Mouse (Mus musculus) heart, postnatal 36 days (tissue): ENCODE data around the gene 4930415O20Rik. TPM values are rescaled to one million over a fixed set of nuclear protein-coding genes. Genes with fewer than 3 reads are reported as not detected.
"Not testable (repeated sequence)": the region's sequence is repeated elsewhere in the genome, so short reads cannot be mapped to it uniquely, and the experiment has no call there.

Experiments
- DNase-seq, 2 experiments: peaks; one replicate each; pipeline ENCODE4 v3.0.0; 2021 to 2022
- intact Hi-C: fragments of 180-260 bp; cut with DNase I; formaldehyde crosslinking; loops from one replicate; pipeline ENCODE4 v1.15.1; 2025
- total RNA-seq, 2 experiments: library from RNA; stranded (reverse); gene quantifications; 2 replicates each; pipeline ENCODE4 v1.2.3; 2021

The 4930415O20Rik gene
- total RNA-seq, 2 experiments from 2014 or later = 1.6 TPM

DNA sequence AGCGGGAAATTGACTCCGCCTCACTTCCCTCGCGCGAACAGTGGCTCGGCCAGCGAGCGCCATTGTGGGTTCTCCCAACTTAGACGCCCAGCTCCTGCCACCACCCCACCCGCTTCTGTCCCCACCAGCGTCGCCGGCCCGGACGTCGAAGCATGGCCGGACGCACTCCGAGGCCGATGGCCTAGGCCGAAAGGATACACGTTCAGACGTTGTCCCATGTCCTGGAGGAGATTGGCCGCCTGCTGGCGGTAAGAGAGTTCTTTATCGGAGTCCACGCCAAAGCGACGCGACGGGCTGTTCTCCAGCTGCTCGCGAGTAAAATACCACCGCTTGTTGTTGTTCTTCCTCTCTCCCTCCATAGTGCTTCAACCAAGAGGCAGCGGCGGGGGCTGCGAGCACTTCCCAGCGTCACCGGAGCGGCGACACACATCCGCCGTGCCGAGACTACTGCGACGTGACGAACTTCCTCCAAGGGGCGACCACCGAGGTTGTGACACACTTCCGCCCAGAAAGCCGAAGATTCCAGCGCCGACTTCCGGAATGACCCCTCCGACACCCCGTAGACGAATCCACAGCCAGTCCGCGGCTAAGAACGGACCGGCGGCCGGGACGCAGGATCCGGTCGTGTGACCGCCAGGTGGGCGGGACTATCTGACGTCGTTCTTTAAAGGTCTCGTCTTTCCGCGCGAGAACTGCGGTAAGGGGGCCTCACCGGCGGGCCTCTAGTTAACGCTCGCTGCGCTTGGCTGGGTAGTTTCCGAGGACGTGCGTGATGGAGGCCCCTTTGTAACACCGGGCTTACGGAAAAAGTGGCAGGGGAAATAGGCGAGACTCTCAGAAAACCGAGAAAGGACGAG is 3.3 kb upstream of the 4930415O20Rik start:
- intact Hi-C loops = loop anchor here (1.0 to 5.0 kb wide), 3 partner anchors 34 to 130 kb away; no protein-coding TSS in a partner anchor
- peak; percentile 99 to 100 for DNase-seq

DNA sequence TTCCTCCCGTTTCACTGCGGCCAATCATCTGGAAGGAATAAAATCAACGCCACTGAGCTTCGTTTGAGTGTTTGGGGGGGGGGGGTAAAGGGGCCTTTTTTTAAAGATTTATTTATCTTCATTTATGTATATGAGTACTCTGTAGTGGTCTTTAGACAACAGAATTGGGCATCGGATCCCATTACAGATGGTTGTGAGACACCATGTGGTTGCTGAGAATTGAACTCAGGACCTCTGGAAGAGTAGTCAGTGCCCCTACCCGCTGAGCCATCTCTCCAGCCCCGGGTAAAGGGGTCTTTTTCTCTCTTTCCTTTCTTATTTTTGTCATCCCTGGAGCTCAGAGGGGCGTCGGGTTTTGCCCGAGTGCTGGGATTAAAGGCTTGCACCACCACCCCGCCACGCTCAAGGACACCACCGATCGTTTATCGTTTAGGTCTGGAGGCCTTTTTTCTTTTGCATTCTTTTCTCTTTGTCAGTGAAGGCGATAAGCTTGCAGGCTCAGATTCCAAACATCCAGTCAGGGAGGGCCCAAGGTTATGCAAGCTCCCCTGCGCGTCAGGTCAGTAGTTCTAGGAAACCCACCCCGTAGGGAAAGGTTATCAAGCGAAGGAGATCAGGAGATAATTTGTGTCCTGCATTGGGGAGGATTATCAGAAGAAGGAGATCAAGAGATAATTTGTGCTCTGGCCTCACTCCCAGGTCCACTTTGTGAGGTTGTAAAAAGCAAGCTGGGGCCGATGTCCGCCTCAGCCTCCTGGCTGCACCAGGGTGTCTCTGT is 2.4 kb upstream of the 4930415O20Rik start:
- intact Hi-C loops = loop anchor here (5.0 kb wide), 2 partner anchors 56 to 129 kb away; no protein-coding TSS in a partner anchor
- no peak for DNase-seq

DNA sequence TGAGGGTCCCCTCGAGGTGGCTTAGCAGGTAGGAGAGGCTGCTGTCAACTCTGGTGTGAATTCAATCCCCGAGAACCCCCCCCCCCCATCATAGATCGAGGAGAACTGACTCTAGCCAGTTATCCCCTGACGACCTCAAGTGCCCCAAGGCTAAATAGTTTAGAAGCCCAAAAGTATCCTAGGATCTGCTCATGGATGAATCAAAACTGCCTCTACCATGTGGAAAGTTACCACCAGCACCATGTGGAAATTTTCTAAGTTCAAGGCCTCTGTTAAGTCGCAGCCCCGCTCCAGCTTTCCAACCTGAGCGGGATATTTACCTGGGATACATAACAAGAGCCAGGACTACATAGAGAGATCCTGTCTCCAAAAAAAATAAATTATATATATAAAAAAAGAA is 1.6 kb upstream of the 4930415O20Rik start:
- DNase-seq = no peak
- intact Hi-C loops = loop anchor here (5.0 kb wide), 2 partner anchors 57 to 128 kb away; no protein-coding TSS in a partner anchor

DNA sequence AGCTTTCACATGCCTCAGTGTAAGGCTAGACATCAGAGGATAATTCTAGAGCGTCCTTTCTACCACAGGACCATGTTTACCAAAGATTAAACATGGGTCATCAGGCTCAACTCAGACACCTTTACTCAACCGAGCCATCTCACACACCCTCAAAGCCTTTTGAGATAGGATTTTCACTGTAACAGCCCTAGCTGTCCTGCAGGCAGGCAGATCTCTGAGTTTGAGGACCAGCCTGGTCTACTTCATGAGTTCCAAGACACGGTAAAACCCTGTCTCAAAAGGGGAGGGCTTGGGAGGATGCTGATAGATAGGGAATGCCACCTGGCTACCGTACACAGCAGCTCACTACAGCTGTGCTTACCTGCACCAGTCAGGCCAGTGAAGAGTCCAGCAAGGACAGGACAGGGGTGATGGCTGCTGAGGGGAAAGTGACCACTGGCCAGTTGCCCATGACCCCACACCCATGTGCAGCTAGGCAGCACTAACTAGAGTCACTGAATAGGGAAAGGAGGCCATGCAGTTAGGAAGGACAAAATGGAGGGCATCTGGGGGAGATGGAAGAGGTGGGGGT is 924 bp upstream of the 4930415O20Rik start:
- no peak for DNase-seq
- intact Hi-C loops = loop anchor here (5.0 kb wide), 2 partner anchors 58 to 127 kb away; no protein-coding TSS in a partner anchor

DNA sequence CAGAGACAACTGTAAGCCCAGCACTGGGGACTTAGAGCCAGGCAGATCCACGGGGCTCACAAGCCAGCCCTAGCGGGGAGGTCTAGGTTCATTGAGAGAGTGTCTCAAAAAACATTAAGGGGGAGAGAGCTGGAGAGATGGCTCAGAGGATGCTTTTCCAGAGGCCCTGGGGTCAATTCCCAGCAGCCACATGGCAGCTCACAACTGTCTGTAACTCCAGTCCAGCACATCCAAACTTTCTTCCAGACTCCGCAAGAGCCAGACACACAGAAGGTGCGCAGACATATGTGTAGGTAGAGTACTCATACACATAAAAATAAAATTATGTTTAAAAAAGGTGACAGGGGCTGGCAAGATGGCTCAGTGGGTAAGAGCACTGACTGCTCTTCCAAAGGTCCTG is 2.5 kb downstream of the 4930415O20Rik start:
- no peak for DNase-seq
- intact Hi-C loops = no loop called here

DNA sequence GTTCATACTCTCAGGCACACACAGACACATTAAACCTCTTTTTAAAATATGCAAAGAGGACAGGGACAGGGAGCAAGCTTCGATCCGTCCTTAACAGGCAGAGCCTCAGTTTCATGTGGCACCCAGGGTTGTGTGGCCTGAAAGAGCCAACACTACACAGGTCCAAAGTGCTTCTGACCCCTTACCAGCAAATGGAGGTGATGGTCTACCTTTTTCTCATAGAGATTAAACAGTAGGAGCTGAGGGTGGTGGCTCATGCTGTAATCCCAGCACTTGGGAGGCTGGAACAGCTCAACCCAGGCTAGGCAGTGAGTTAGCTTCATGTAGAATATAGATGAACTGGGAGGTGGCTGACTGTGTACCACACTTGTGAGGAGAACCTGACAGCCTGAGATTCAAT is 8.5 kb downstream of the 4930415O20Rik start:
- intact Hi-C loops = no loop called here
- no peak for DNase-seq

DNA sequence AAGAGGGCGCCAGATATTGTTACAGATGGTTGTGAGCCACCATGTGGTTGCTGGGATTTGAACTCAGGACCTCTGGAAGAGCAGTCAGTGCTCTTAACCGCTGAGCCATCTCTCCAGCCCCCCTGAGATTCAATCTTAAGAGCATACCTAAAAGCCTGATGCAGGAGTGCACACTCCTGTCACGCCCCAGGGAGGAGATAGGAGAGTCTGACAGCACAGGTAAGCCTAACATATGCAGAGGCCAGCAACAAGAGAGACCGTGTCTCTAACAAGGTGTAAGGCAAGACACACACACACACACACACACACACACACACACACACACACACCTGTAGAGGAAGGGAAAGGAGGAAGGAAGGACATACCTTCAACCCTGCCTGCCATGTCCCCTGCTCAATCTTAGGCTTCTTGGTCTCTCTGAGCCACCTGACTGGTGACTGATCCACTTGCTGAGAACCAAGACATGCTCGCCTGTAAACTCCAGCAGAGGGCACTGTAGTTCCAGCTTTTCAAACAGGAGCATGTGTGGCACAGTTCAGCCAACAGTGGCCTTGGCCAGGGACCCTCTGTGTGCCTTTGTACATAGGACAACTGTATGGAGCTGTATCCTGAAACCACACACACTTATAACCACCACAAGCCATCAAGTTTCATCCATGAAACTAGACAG is 9.1 kb downstream of the 4930415O20Rik start:
- intact Hi-C loops = loop anchor here (1.0 to 5.0 kb wide), 2 partner anchors 36 to 117 kb away; no protein-coding TSS in a partner anchor
- peak; percentile 77 to 80 for DNase-seq

DNA sequence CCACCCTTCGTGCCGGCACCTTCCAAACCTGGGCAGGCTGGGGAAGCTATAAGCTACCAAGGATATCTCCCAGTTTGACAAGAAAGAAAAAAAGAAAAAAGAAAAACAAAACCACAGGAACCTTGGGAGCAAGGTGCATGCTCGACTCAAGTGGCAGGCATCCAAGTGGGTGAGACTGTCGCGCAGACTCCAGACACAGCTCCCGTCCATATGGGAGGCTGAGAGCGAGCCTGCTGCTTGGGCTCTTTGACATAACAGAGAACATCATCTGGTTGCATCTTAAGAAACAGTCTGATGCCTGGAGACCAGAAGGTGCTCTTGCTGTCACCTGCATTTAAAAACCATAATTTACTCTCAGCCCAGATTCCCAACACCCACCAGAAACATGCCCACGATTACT is 11.6 kb downstream of the 4930415O20Rik start:
- intact Hi-C loops = loop anchor here (2.0 to 5.0 kb wide), 2 partner anchors 18 to 115 kb away; no protein-coding TSS in a partner anchor

DNA sequence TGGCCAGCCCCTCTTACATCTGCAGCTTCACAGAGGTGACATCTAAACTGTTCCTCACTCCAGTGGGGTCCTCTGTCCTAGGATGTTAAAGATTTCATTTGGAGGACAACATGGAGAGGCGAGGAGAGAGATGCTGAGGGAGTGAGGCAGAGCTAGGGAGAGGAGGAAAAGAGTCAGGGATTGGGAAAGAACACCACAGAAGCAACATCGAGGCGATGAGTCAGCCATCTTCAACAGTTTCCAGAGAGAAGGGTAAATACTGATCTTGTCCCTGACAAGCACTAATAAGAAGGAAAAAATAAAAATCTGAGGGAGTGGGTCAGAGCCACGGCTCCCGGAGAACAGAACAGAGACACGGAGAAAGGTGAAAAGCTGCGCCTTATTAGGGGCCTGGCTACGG is 12.2 kb downstream of the 4930415O20Rik start:
- intact Hi-C loops = loop anchor here (2.0 to 5.0 kb wide), 2 partner anchors 18 to 114 kb away; no protein-coding TSS in a partner anchor
- no peak for DNase-seq

More for the DNA sequence above, 11.6 kb downstream of the 4930415O20Rik start:
- no peak for DNase-seq

DNA sequence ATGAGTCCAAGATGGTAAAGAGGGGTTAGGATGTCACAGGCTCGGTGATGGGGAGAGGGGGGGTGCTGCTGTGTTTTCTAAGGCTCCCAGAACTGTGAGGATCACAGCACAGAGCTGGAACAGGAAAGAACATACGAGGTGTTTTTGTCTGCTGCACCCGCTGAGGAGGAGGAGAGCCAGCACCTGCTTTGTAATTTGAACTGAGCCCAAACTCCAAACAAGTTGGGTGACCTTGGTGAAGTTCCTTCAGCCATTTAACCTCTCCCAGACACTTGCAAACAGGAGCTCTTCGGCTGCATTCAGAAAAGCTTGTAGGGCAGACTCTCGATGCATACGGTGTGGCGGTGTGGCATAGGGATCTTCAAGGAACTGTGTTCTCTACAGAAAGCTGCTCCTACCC is 14.6 kb downstream of the 4930415O20Rik start:
- no peak for DNase-seq

DNA sequence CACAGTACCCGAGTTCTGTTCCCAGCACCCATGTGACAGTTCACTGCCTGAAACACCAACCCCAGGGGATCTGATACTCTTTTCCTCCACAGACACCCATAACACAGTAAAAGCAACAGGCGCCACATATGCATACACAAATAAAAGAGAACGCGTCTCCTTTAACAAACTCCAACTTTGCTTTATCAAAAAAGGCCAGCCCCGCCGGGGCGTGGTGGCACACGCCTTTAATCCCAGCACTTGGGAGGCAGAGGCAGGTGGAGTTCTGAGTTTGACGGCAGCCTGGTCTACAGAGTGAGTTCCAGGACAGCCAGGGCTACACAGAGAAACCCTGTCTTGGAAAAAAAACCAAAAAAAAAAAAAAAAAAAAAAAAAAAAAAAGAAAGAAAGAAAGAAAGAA is 15.3 kb downstream of the 4930415O20Rik start:
- DNase-seq, intact Hi-C loops: not testable (repeated sequence)

More for the DNA sequence above, 14.6 kb downstream of the 4930415O20Rik start:
- intact Hi-C loops = no loop called here

DNA sequence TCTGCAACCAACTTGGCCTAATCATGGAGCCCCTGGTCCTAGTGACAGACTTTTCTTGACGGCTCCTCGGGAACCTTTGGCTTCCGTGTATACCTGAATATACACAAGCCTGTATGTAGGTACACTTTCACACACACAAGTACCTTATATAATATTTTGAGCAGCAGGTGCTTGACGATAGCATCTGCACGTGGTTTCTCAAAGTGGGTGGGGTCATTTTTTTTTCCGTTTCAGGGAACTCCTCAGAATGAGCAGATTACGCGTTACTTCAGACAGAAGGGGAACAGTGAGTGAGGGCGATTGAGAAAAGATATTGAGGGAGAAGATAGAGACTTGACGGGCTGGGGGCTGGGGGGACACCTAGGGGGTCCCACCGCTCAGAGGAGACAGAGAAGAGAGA is 16.9 kb downstream of the 4930415O20Rik start:
- intact Hi-C loops = no loop called here
- no peak for DNase-seq

DNA sequence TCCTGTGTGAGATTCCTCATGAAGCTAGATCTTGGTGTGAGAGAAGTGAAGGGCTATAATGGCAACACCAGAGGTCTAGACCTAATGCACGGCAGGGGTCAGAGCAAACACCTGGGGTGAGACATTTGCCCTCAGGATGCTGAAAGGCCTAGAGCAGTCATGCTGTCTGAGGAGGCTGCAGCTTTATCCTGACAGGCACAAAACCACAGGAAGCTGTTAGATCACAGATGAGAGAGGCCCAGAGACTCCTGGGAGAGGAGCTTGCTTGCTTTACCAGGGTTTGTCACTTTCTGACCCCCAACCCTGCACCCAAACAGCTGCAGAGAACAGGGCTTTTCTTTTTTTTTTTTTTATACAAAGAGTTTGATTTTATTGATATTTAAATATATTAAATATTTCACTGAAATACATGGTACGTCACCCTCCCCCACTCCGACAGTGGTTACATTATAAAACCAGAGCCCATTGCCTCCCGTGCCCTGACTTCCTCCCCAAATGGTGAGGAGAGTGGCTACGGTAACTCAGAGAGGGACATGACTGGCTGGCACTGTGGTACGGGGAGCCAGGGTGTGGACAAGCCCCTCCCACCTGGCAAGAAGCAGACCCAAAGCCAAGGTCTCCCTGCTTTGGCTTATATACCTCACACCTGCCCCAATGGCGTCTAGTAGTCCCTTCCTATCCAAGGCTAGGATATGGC is 19.0 kb downstream of the 4930415O20Rik start:
- intact Hi-C loops = no loop called here
- no peak for DNase-seq

DNA sequence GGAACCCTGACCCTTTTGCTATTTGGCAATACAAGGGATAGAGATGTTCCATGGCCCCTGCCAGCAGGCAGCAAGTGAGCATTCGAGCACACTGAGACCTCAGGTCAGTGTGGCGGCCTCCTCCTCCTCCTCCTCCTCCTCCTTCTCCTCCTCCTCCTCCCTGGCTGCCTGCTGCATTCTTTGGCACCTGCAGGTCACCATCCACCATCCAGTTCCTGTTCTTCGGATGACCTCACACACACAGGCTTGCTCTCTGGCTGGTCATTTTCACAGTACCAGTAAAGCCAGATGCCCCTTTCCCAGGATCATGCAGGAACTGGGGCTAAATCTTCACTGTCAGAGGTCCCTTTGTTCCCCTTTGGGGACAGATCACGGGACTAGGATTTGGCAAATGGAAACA is 20.6 kb downstream of the 4930415O20Rik start:
- intact Hi-C loops = no loop called here
- no peak for DNase-seq

DNA sequence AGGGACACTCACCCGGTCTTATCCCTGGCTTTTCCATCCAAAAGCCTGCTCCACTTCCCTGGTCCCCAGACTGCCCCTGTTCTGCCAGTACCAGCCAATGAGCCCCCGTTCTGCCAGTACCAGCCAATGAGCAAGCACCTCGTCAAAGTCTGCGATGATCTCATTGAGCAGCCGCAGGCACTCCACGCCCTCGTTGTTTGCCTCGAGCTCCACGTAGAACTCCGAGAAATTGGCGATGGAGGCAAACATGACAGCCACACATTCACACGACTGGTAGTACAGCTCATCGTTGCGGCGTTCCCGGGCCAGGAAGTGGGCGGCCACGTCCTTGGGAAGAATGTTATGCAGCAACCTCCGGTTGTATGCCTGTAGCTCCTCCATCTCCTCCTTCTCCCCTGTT is 23.4 kb downstream of the 4930415O20Rik start:
- intact Hi-C loops = no loop called here
- no peak for DNase-seq

DNA sequence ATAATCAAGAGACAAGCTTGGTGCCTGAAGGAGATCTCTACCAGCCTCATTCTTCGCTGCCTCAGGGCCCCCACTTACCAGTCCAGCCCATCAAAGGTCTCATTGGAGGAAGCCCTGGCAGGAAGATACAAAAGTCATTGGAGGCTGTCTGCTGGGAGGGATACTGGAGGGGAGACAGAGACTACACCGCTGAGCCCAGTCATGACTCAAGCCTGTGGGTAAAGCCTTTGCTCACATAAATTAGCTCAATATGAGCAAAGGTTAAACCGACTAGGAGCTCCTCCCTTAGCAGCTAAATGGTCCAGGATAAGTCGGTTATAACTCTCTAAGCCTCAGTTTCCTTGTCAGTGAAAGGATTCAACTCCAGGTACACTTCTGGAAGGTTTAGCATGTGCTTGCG is 24.2 kb downstream of the 4930415O20Rik start:
- intact Hi-C loops = no loop called here
- no peak for DNase-seq

DNA sequence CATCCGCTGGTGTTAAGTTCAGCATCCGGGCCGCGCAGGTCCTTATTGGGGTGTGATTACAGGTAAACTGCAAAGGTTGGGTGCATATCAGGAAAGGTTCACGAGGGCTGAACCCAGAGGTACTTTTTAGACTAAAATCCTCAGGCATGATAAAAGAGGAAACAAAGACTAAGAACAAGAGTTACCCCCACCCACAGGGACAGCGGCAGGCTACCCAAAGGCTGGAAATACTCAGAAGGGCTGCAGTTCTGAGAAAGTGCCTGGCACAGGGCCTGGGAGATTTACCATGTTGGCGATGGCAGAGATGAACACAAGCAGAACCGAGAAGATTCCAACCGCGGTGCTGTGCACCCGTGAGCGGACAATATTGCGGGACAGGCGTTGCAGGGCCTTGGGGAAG is 25.8 kb downstream of the 4930415O20Rik start:
- DNase-seq = no peak
- intact Hi-C loops = no loop called here

DNA sequence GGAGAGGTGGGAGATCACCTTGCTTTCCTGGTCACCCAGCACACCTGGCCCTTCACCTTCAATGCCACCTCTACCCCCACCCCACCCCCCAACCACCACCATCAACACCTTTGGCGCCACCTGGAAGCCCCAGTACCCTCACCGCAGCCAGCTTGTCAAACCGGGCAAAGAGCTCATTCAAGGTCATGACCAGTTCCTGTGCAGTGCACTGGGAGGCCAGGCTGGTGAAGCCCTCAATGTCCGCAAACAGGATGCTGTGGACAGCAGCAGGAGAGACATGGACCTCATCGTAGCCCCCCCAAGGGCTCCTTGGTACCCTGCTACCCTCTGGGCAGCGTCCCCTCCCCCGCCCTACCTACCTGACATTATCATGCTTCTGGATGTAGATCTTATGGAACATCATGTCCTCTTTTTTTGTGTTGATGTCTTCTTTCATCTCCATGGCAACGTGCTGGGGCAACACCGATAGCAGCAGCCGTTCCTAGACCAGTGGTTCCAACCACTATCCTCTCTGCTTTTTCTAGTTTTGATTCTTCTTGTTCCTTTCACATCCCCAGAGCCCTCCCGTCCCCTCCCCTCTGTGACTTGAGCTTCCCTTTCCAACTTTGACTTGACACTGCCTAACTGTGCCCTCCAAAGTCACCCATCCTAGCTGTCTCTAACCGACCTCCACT is 29.4 kb downstream of the 4930415O20Rik start:
- intact Hi-C loops = loop anchor here (2.0 kb wide), 1 partner anchor 17 kb away; no protein-coding TSS in a partner anchor
- DNase-seq = no peak

DNA sequence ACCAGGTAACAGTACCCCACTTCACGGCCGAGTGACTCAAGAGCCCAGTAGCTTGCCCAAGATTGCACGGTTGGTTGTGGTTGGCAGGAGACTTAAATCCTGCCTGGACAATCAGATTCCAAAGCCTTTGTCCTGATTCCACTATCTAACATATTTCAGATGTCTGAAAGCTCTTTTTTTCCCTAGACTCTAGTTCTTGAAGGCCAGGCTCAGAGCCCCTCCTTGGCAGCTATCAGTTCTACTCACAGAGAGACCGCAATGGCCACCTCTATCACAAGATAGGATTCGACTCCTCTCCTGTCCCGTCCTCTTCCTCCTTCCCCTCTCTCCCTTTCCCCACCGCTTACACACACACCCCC is 31.0 kb downstream of the 4930415O20Rik start:
- DNase-seq = no peak
- intact Hi-C loops = loop anchor here (2.0 kb wide), 1 partner anchor 19 kb away; no protein-coding TSS in a partner anchor
